Mouse (Mus musculus) thymus, adult 2 months (tissue): Measurements from ENCODE around the gene Sorcs1.

Experiments used
- CTCF ChIP-seq: fragments of 200-500 bp; IDR thresholded peaks from 2 replicates; pipeline ENCODE4 v1.5.1; 2012; ENCODE audit warnings: mild to moderate bottlenecking, control low read depth, low read length, moderate library complexity, borderline replicate concordance; ENCODE audit not compliant: control insufficient read depth, poor library complexity, insufficient read depth; ENCODE audit errors: extremely low read depth
- POLR2A ChIP-seq: fragments of 200-500 bp; IDR thresholded peaks from 2 replicates; pipeline ENCODE4 v1.6.1; 2012; ENCODE audit warnings: mild to moderate bottlenecking, low read length, control low read depth, moderate library complexity; ENCODE audit not compliant: control insufficient read depth, poor library complexity, insufficient read depth; ENCODE audit errors: extremely low read depth

DNA sequence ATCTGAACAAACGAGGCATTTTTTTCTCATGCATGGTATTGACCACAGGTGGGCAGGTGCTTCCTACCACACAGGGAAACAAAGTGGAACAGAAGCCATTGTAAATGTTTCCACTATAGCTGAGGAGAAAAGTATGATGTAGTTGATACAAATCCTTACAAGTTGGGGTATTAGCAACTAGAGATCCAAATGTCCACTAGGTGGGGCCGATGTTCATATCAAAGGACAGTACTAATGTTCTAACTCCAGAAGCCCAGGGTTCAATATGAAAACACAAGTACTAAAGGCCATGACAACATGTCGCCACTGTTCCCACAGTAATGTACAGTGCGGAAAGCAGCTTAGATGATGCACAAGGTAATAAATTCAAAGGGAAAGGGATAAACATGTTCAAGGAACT, 506.6 kb downstream of the Sorcs1 start:
- TF ChIP-seq POLR2A (no peak), CTCF (no peak)
